Mouse (Mus musculus): ENCODE data around the gene Pdhb.

Gene Pdhb

GRCm38 (mm10) chr14:8172507-8173410 is at the start of gene Pdhb:
Pdhb (minus strand) TSS chr14:8173025.
- DNase-seq = peak; percentile 100

- DNase-seq = no peak
These were observed 49.7 kb upstream of the Pdhb start for GRCm38 (mm10) chr14:8222561-8222960.

- no peak for DNase-seq
These were observed 48.1 kb upstream of the Pdhb start for GRCm38 (mm10) chr14:8220912-8221311.

GRCm38 (mm10) chr14:8220306-8220705 is 47.5 kb upstream of the Pdhb start:
- DNase-seq = peak; percentile 17

- no peak for DNase-seq
These were observed 47.1 kb upstream of the Pdhb start for GRCm38 (mm10) chr14:8219876-8220275.

GRCm38 (mm10) chr14:8218730-8219380 is 46.0 kb upstream of the Pdhb start:
- DNase-seq = no peak

- no peak for DNase-seq
These were observed 45.4 kb upstream of the Pdhb start for GRCm38 (mm10) chr14:8218238-8218637.

- no peak for DNase-seq
These were observed 43.3 kb upstream of the Pdhb start for GRCm38 (mm10) chr14:8216100-8216499.

GRCm38 (mm10) chr14:8215208-8215778 is 42.5 kb upstream of the Pdhb start:
- no peak for DNase-seq

GRCm38 (mm10) chr14:8214299-8215207 is 41.7 kb upstream of the Pdhb start:
- DNase-seq = peak; percentile 77

- peak; percentile 99 for DNase-seq
These were observed 41.0 kb upstream of the Pdhb start, which contains the start of gene Kctd6 for GRCm38 (mm10) chr14:8213803-8214224. Kctd6 (plus strand) TSS chr14:8214140.

GRCm38 (mm10) chr14:8212996-8213395 is 40.2 kb upstream of the Pdhb start:
- DNase-seq = no peak

GRCm38 (mm10) chr14:8209896-8210295 is 37.1 kb upstream of the Pdhb start:
- DNase-seq = no peak

- DNase-seq = peak; percentile 19
These were observed 36.1 kb upstream of the Pdhb start for GRCm38 (mm10) chr14:8208876-8209275.

- no peak for DNase-seq
These were observed 34.7 kb upstream of the Pdhb start for GRCm38 (mm10) chr14:8207543-8207942.

- DNase-seq = no peak
These were observed 34.3 kb upstream of the Pdhb start for GRCm38 (mm10) chr14:8207105-8207504.

GRCm38 (mm10) chr14:8206179-8206910 is 33.5 kb upstream of the Pdhb start:
- DNase-seq = no peak

- DNase-seq = no peak
These were observed 28.9 kb upstream of the Pdhb start for GRCm38 (mm10) chr14:8201715-8202114.

GRCm38 (mm10) chr14:8200769-8201168 is 27.9 kb upstream of the Pdhb start:
- DNase-seq = no peak

GRCm38 (mm10) chr14:8192727-8193126 is 19.9 kb upstream of the Pdhb start:
- DNase-seq = no peak

GRCm38 (mm10) chr14:8191331-8191965 is 18.6 kb upstream of the Pdhb start:
- no peak for DNase-seq
